Mouse (Mus musculus) ES-Bruce4 (cell line): ENCODE results near the gene Fgb. TPM values are rescaled to one million over a fixed set of nuclear protein-coding genes. Genes with fewer than 3 reads are reported as not detected.

Source experiments
- H3K27ac ChIP-seq: 2 replicates; pipeline ENCODE4 v1.5.1; 2012; ENCODE audit warnings: low read length, inconsistent platforms; ENCODE audit not compliant: insufficient read depth
- H3K27me3 ChIP-seq: 2 replicates; pipeline ENCODE4 v1.6.1; 2012; ENCODE audit warnings: mild to moderate bottlenecking, low read length, inconsistent platforms; ENCODE audit not compliant: control insufficient read depth, poor library complexity, insufficient read depth, severe bottlenecking
- H3K36me3 ChIP-seq: 2 replicates; pipeline ENCODE4 v1.6.1; 2012; ENCODE audit warnings: inconsistent platforms, mild to moderate bottlenecking, low read length, moderate library complexity; ENCODE audit not compliant: control insufficient read depth, poor library complexity, insufficient read depth, severe bottlenecking
- H3K4me1 ChIP-seq: one replicate; pipeline ENCODE4 v1.8.1; 2011; ENCODE audit warnings: low read length; ENCODE audit not compliant: control insufficient read depth, insufficient read depth
- H3K4me3 ChIP-seq: 2 replicates; pipeline ENCODE4 v1.5.1; 2011; ENCODE audit warnings: low read depth, mild to moderate bottlenecking, low read length
- H3K9ac ChIP-seq: 2 replicates; pipeline ENCODE4 v1.6.1; 2012; ENCODE audit warnings: low read depth, mild to moderate bottlenecking, inconsistent platforms; ENCODE audit not compliant: poor library complexity, severe bottlenecking
- H3K9me3 ChIP-seq: replicated peaks from 2 replicates; pipeline ENCODE4 v1.6.1; 2012; ENCODE audit warnings: mild to moderate bottlenecking, low read length, inconsistent platforms; ENCODE audit not compliant: control insufficient read depth, poor library complexity, insufficient read depth, severe bottlenecking
- CTCF ChIP-seq: IDR thresholded peaks from one replicate; pipeline ENCODE4 v1.8.1; 2011; ENCODE audit warnings: low read depth, low read length
- EP300 ChIP-seq: IDR thresholded peaks from 2 replicates; pipeline ENCODE4 v1.6.1; 2011; ENCODE audit warnings: low read depth, low read length; ENCODE audit not compliant: insufficient read depth
- POLR2A ChIP-seq: IDR thresholded peaks from one replicate; pipeline ENCODE4 v1.8.1; 2011; ENCODE audit warnings: low read length; ENCODE audit not compliant: insufficient read depth
- polyA plus RNA-seq: library from polyadenylated mRNA; stranded (reverse); fragments of >200 nt; gene quantifications from 2 replicates; pipeline ENCODE4 v1.2.4, GENCODE M21; 2011; ENCODE audit warnings: low read depth; ENCODE audit not compliant: missing spikeins, insufficient read depth, insufficient read length

Fgb gene
- polyA plus RNA-seq, 1 experiment: not detected

GRCm38 (mm10) chr3:83025036-83025435 is 24.6 kb downstream of the Fgb start:
- Histone ChIP-seq H3K27ac (no peak overlapping the region), H3K36me3 (no peaks in the 10 kb centered on the region), H3K4me3 (no peak overlapping the region), H3K4me1 (no peaks in the 10 kb centered on the region), H3K27me3 (no peaks in the 10 kb centered on the region), H3K9me3 (no peaks in the 10 kb centered on the region), H3K9ac (no peak overlapping the region)
- TF ChIP-seq EP300 (no peak), CTCF (no peak), POLR2A (no peak)

- H3K27ac ChIP-seq: no peak overlapping the region
- H3K9me3 ChIP-seq: no peaks in the 10 kb centered on the region
- H3K36me3 ChIP-seq: no peaks in the 10 kb centered on the region
- H3K4me3 ChIP-seq: no peak overlapping the region
- no peaks in the 10 kb centered on the region for H3K4me1 ChIP-seq
- TF ChIP-seq CTCF: no peak
- TF ChIP-seq EP300: no peak
- no peak for TF ChIP-seq POLR2A
- no peaks in the 10 kb centered on the region for H3K27me3 ChIP-seq
- H3K9ac ChIP-seq: no peak overlapping the region
These were observed 28.5 kb downstream of the Fgb start for GRCm38 (mm10) chr3:83021176-83021575.

- H3K4me3 ChIP-seq: no peak overlapping the region
- no peak for TF ChIP-seq EP300
- no peak for TF ChIP-seq CTCF
- TF ChIP-seq POLR2A: no peak
- H3K4me1 ChIP-seq: no peaks in the 10 kb centered on the region
- no peaks in the 10 kb centered on the region for H3K9me3 ChIP-seq
- H3K27ac ChIP-seq: no peak overlapping the region
- no peaks in the 10 kb centered on the region for H3K36me3 ChIP-seq
- no peaks in the 10 kb centered on the region for H3K27me3 ChIP-seq
- H3K9ac ChIP-seq: no peak overlapping the region
These were observed 29.3 kb downstream of the Fgb start for GRCm38 (mm10) chr3:83020387-83020786.

GRCm38 (mm10) chr3:83016236-83016635 is 33.4 kb downstream of the Fgb start:
- no peak overlapping the region for H3K9ac ChIP-seq
- no peak overlapping the region for H3K27ac ChIP-seq
- TF ChIP-seq EP300 (no peak), CTCF (no peak), POLR2A (no peak)
- H3K36me3 ChIP-seq: no peaks in the 10 kb centered on the region
- no peaks in the 10 kb centered on the region for H3K4me1 ChIP-seq
- H3K27me3 ChIP-seq: no peaks in the 10 kb centered on the region
- H3K9me3 ChIP-seq: no peaks in the 10 kb centered on the region
- H3K4me3 ChIP-seq: no peak overlapping the region

GRCm38 (mm10) chr3:83013951-83014350 is 35.7 kb downstream of the Fgb start:
- H3K9me3 ChIP-seq: no peaks in the 10 kb centered on the region
- H3K27me3 ChIP-seq: no peaks in the 10 kb centered on the region
- no peak overlapping the region for H3K9ac ChIP-seq
- H3K36me3 ChIP-seq: no peaks in the 10 kb centered on the region
- H3K27ac ChIP-seq: no peak overlapping the region
- H3K4me1 ChIP-seq: no peaks in the 10 kb centered on the region
- no peak overlapping the region for H3K4me3 ChIP-seq
- TF ChIP-seq POLR2A (no peak), CTCF (no peak), EP300 (no peak)

- Histone ChIP-seq H3K27me3 (no peaks in the 10 kb centered on the region), H3K36me3 (no peaks in the 10 kb centered on the region)
- TF ChIP-seq EP300 (no peak), CTCF (no peak), POLR2A (no peak)
These were observed 37.0 kb downstream of the Fgb start for GRCm38 (mm10) chr3:83012636-83013035.

More at GRCm38 (mm10) chr3:83012636-83013035, 37.0 kb downstream of the Fgb start:
- H3K9me3 ChIP-seq: no peaks in the 10 kb centered on the region
- H3K4me3 ChIP-seq: no peak overlapping the region
- no peak overlapping the region for H3K27ac ChIP-seq
- H3K4me1 ChIP-seq: no peaks in the 10 kb centered on the region
- H3K9ac ChIP-seq: no peak overlapping the region
